Mouse (Mus musculus) small intestine, adult 2 months (tissue): ENCODE results near the gene Olfr452.

Experiments
- CTCF ChIP-seq: fragments of 200-500 bp; IDR thresholded peaks from 2 replicates; pipeline ENCODE4 v1.5.1; 2012; ENCODE audit warnings: low read depth, mild to moderate bottlenecking, control low read depth, inconsistent platforms, low read length, moderate library complexity, mixed read lengths; ENCODE audit not compliant: insufficient replicate concordance, insufficient read length; ENCODE audit errors: extremely low read depth
- POLR2A ChIP-seq: fragments of 200-500 bp; IDR thresholded peaks from 2 replicates; pipeline ENCODE4 v1.6.1; 2012; ENCODE audit warnings: low read depth, mild to moderate bottlenecking, control low read depth, inconsistent platforms, low read length, moderate library complexity

GRCm38 (mm10) chr6:42834084-42834483 lies 49.2 kb downstream of the Olfr452 start, which contains the start of gene Olfr449:
- no peak for TF ChIP-seq POLR2A
- no peak for TF ChIP-seq CTCF
